Mouse (Mus musculus): ENCODE measurements around the gene Slc46a3. TPM values are rescaled to one million over a fixed set of nuclear protein-coding genes. Genes with fewer than 3 reads are reported as not detected.

Gene Slc46a3
- total and polyA plus RNA-seq, 3 experiments: 4.8 to 6.6 (median 6.5) TPM

- H3K4me1 ChIP-seq (ENCODE audit: control insufficient read depth in 1 of 2, insufficient read depth in 2 of 2): no peaks in the 10 kb centered on the region
- no peaks in the 10 kb centered on the region for H3K27me3 ChIP-seq (replicated peaks)
- TF ChIP-seq SMC3 (IDR thresholded peaks at IDR 0.05; ENCODE audit: low read depth, low read length) (no peak), HCFC1 (IDR thresholded peaks at IDR 0.05; ENCODE audit: low read depth, low read length) (no peak), MAFK (IDR thresholded peaks at IDR 0.05; ENCODE audit: insufficient replicate concordance, low read length) (no peak), IRF4 (IDR thresholded peaks at IDR 0.05; ENCODE audit: low read depth, low read length) (no peak), SIN3A (IDR thresholded peaks at IDR 0.05; ENCODE audit: low read length) (no peak), MAZ (IDR thresholded peaks at IDR 0.05; ENCODE audit: low read depth, low read length) (no peak), BHLHE40 (IDR thresholded peaks at IDR 0.05; ENCODE audit: low read depth, low read length) (no peak), ZNF384 (IDR thresholded peaks at IDR 0.05; ENCODE audit: low read depth, low read length) (no peak)
- DNase-seq (ENCODE audit: extremely low read depth): no peak
- no peaks in the 10 kb centered on the region for H3K36me3 ChIP-seq (replicated peaks in 1 of 2; ENCODE audit: control insufficient read depth in 1 of 2, insufficient read depth in 1 of 2, low read length in 1 of 2)
- in situ Hi-C loops (cut with MboI; ENCODE audit: low pct_ligation_motif_present, low pct_unique_long_range_greater_than_20kb, low sequenced_read_pairs): loop anchor here (10.0 kb wide), 2 partner anchors 261 to 511 kb away; no protein-coding TSS in a partner anchor
- dilution Hi-C loops (cut with MboI; ENCODE audit: extremely low pct_ligation_motif_present, extremely low pct_unique_long_range_greater_than_20kb, low sequenced_read_pairs): no loop called here
- H3K27ac ChIP-seq (ENCODE audit: insufficient read depth, low read depth): no peak overlapping the region
- no peak overlapping the region for H3K4me2 ChIP-seq (ENCODE audit: insufficient read depth, low read depth, poor library complexity, severe bottlenecking)
- H3K9ac ChIP-seq (ENCODE audit: insufficient read depth, low read depth): no peak overlapping the region
- no peak overlapping the region for H3K4me3 ChIP-seq (replicated peaks in 1 of 3; ENCODE audit: low read depth in 2 of 3, low read length in 2 of 3, poor library complexity in 1 of 3)
- H3K9me3 ChIP-seq (replicated peaks; ENCODE audit: low read length): peaks cover 2% of the 10 kb centered on the region
- no peaks in the 10 kb centered on the region for H3K79me2 ChIP-seq (replicated peaks; ENCODE audit: control insufficient read depth, extremely low read depth, insufficient read depth, poor library complexity, severe bottlenecking)
Measured at GRCm38 (mm10) chr5:147845319-147845718, 49.3 kb downstream of the Slc46a3 start.

DNA sequence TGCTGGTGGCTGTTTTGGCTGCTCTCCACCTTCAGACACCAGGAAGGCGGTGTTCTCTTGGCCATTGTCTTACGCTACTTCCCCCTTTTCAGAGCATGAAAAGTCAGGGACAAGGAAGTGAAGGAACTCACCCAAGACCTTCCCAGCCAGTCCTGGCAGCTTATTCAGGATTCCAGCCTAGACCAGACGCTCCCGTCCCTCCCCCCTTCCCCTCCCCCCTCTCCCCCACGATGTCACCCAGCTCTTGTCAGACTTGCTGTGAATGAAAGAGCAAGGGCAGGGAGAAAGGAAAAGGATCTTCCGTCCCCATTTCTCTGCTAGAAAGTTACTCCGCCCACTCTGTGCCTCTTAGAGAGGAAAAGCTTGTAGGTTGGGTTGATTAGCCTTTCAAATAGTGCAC is 51.3 kb downstream of the Slc46a3 start:
- H3K79me2 ChIP-seq (replicated peaks; ENCODE audit: control insufficient read depth, extremely low read depth, insufficient read depth, poor library complexity, severe bottlenecking): no peaks in the 10 kb centered on the region
- H3K27me3 ChIP-seq (replicated peaks): no peaks in the 10 kb centered on the region
- dilution Hi-C loops (cut with MboI; ENCODE audit: extremely low pct_ligation_motif_present, extremely low pct_unique_long_range_greater_than_20kb, low sequenced_read_pairs): no loop called here
- H3K4me2 ChIP-seq (ENCODE audit: insufficient read depth, low read depth, poor library complexity, severe bottlenecking): no peak overlapping the region
- H3K9ac ChIP-seq (ENCODE audit: insufficient read depth, low read depth): no peak overlapping the region
- TF ChIP-seq POLR2A (IDR thresholded peaks at IDR 0.05; ENCODE audit: low read depth, low read length): no peak
- no peak for TF ChIP-seq E2F4 (IDR thresholded peaks at IDR 0.05; ENCODE audit: insufficient replicate concordance, low read depth, low read length)
- no peak for TF ChIP-seq ZMIZ1 (IDR thresholded peaks at IDR 0.05; ENCODE audit: low read depth, low read length)
- TF ChIP-seq MAFK (IDR thresholded peaks at IDR 0.05; ENCODE audit: insufficient replicate concordance, low read length): no peak
- no peak for TF ChIP-seq TCF12 (IDR thresholded peaks at IDR 0.05; ENCODE audit: low read depth, low read length)
- TF ChIP-seq ZKSCAN1 (IDR thresholded peaks at IDR 0.05; ENCODE audit: borderline replicate concordance, low read depth, low read length): no peak
- no peak for TF ChIP-seq POLR2AphosphoS2 (IDR thresholded peaks at IDR 0.05; ENCODE audit: low read depth, low read length)
- TF ChIP-seq UBTF (IDR thresholded peaks at IDR 0.05; ENCODE audit: low read depth, low read length): no peak
- TF ChIP-seq MAX (IDR thresholded peaks at IDR 0.05; ENCODE audit: low read length): no peak
- no peak for TF ChIP-seq MEF2A (IDR thresholded peaks at IDR 0.05; ENCODE audit: borderline replicate concordance, low read depth, low read length)
- no peak for TF ChIP-seq PAX5 (IDR thresholded peaks at IDR 0.05; ENCODE audit: low read length)
- no peak for TF ChIP-seq HCFC1 (IDR thresholded peaks at IDR 0.05; ENCODE audit: low read depth, low read length)
- no peak for TF ChIP-seq KAT2A (IDR thresholded peaks at IDR 0.05; ENCODE audit: insufficient replicate concordance, low read length)
- no peak for TF ChIP-seq USF1 (IDR thresholded peaks at IDR 0.05; ENCODE audit: low read depth, low read length)
- TF ChIP-seq ETS1 (conservative IDR thresholded peaks at IDR 0.05; ENCODE audit: low read depth, low read length): no peak
- no peak for TF ChIP-seq MYC (IDR thresholded peaks at IDR 0.05; ENCODE audit: low read depth, low read length)
- TF ChIP-seq JUN (IDR thresholded peaks at IDR 0.05; ENCODE audit: insufficient read depth, low read depth, low read length): no peak
- no peak for TF ChIP-seq JUND (conservative IDR thresholded peaks at IDR 0.05; ENCODE audit: low read depth, low read length)
- no peak for TF ChIP-seq ELF1 (IDR thresholded peaks at IDR 0.05; ENCODE audit: low read depth, low read length)
- no peak for DNase-seq (ENCODE audit: extremely low read depth)
- in situ Hi-C loops (cut with MboI; ENCODE audit: low pct_ligation_motif_present, low pct_unique_long_range_greater_than_20kb, low sequenced_read_pairs): loop anchor here (10.0 kb wide), 2 partner anchors 259 to 509 kb away; no protein-coding TSS in a partner anchor
- H3K36me3 ChIP-seq (replicated peaks in 1 of 2; ENCODE audit: control insufficient read depth in 1 of 2, insufficient read depth in 1 of 2, low read length in 1 of 2): no peaks in the 10 kb centered on the region
- no peaks in the 10 kb centered on the region for H3K9me3 ChIP-seq (replicated peaks; ENCODE audit: low read length)
- H3K4me1 ChIP-seq (ENCODE audit: control insufficient read depth in 1 of 2, insufficient read depth in 2 of 2): no peaks in the 10 kb centered on the region
- H3K4me3 ChIP-seq (replicated peaks in 1 of 3; ENCODE audit: low read depth in 2 of 3, low read length in 2 of 3, poor library complexity in 1 of 3): no peak overlapping the region
- no peak overlapping the region for H3K27ac ChIP-seq (ENCODE audit: insufficient read depth, low read depth)
